Mouse (Mus musculus) testis, adult 2 months (tissue): ENCODE results near the gene B3gnt9. TPM values are rescaled to one million over a fixed set of nuclear protein-coding genes. Genes with fewer than 3 reads are reported as not detected.

Experiments used
- H3K27ac ChIP-seq: fragments of 200-500 bp; 2 replicates; pipeline ENCODE4 v1.5.1; 2012; ENCODE audit warnings: low read depth, low read length; ENCODE audit not compliant: control insufficient read depth, insufficient read depth
- H3K27me3 ChIP-seq: fragments of 200-500 bp; 2 replicates; pipeline ENCODE4 v1.6.1; 2012; ENCODE audit warnings: mild to moderate bottlenecking, low read length, moderate library complexity; ENCODE audit not compliant: control insufficient read depth, insufficient read depth
- H3K36me3 ChIP-seq: fragments of 200-500 bp; 2 replicates; pipeline ENCODE4 v1.6.1; 2012; ENCODE audit warnings: mild to moderate bottlenecking, low read length; ENCODE audit not compliant: control insufficient read depth, insufficient read depth
- H3K4me1 ChIP-seq: fragments of 200-500 bp; 2 replicates; pipeline ENCODE4 v1.6.1; 2012; ENCODE audit warnings: low read length; ENCODE audit not compliant: control insufficient read depth, insufficient read depth
- H3K4me3 ChIP-seq: fragments of 200-500 bp; 2 replicates; pipeline ENCODE4 v1.5.1; 2012; ENCODE audit warnings: low read depth, mild to moderate bottlenecking, low read length, moderate library complexity, mixed read lengths; ENCODE audit not compliant: control insufficient read depth
- CTCF ChIP-seq: fragments of 200-500 bp; IDR thresholded peaks from 2 replicates; pipeline ENCODE4 v1.5.1; 2012; ENCODE audit warnings: low read depth, mild to moderate bottlenecking, inconsistent platforms, low read length, moderate library complexity; ENCODE audit not compliant: control insufficient read depth, insufficient read depth, insufficient replicate concordance
- POLR2A ChIP-seq: fragments of 200-500 bp; IDR thresholded peaks from 2 replicates; pipeline ENCODE4 v1.6.1; 2012; ENCODE audit warnings: low read depth, mild to moderate bottlenecking, inconsistent platforms, low read length, moderate library complexity; ENCODE audit not compliant: control insufficient read depth
- polyA plus RNA-seq: library from polyadenylated mRNA; depleted of rRNA; stranded (reverse); fragments of >200 nt; gene quantifications from 2 replicates; pipeline ENCODE4 v1.2.3, GENCODE M21; 2012

Gene B3gnt9
- polyA plus RNA-seq, 1 experiment = 6.8 TPM

- no peak for TF ChIP-seq POLR2A
- no peak for TF ChIP-seq CTCF
- peaks cover 30% of the 10 kb centered on the region for H3K4me1 ChIP-seq
- H3K4me3 ChIP-seq = peak within 1 kb of the TSS; percentile 49
- no peaks in the 10 kb centered on the region for H3K36me3 ChIP-seq
- H3K27ac ChIP-seq = no peak within 1 kb of the TSS
- no peaks in the 10 kb centered on the region for H3K27me3 ChIP-seq
Measured at GRCm38 (mm10) chr8:105269461-105269947, 14.6 kb upstream of the B3gnt9 start, which contains the start of gene Hsf4. Gene Hsf4 (plus strand): TSS chr8:105269801.

- no peak overlapping the region for H3K27ac ChIP-seq
- H3K4me3 ChIP-seq = peak overlapping the region; percentile 49
- peaks cover 30% of the 10 kb centered on the region for H3K4me1 ChIP-seq
- H3K36me3 ChIP-seq = no peaks in the 10 kb centered on the region
- no peaks in the 10 kb centered on the region for H3K27me3 ChIP-seq
- TF ChIP-seq CTCF (no peak), POLR2A (no peak)
Measured at GRCm38 (mm10) chr8:105269075-105269458, 14.1 kb upstream of the B3gnt9 start.

GRCm38 (mm10) chr8:105268342-105269074 lies 13.6 kb upstream of the B3gnt9 start:
- H3K4me1 ChIP-seq = peaks cover 34% of the 10 kb centered on the region
- TF ChIP-seq POLR2A (no peak), CTCF (no peak)
- peak overlapping the region; percentile 49 for H3K4me3 ChIP-seq
- no peak overlapping the region for H3K27ac ChIP-seq
- no peaks in the 10 kb centered on the region for H3K36me3 ChIP-seq
- no peaks in the 10 kb centered on the region for H3K27me3 ChIP-seq

GRCm38 (mm10) chr8:105266775-105267174 lies 11.8 kb upstream of the B3gnt9 start:
- H3K4me1 ChIP-seq = peaks cover 34% of the 10 kb centered on the region
- no peak overlapping the region for H3K4me3 ChIP-seq
- H3K36me3 ChIP-seq = no peaks in the 10 kb centered on the region
- H3K27ac ChIP-seq = no peak overlapping the region
- no peak for TF ChIP-seq POLR2A
- TF ChIP-seq CTCF = no peak
- no peaks in the 10 kb centered on the region for H3K27me3 ChIP-seq

- Histone ChIP-seq H3K36me3 (no peaks in the 10 kb centered on the region), H3K4me3 (peak overlapping the region; percentile 6; the same call in 1 of the 2 replicates), H3K27me3 (no peaks in the 10 kb centered on the region), H3K4me1 (peaks cover 27% of the 10 kb centered on the region), H3K27ac (no peak overlapping the region)
- TF ChIP-seq CTCF (no peak), POLR2A (no peak)
Measured at GRCm38 (mm10) chr8:105265128-105265527, 10.2 kb upstream of the B3gnt9 start.

GRCm38 (mm10) chr8:105264024-105264982 lies 9.3 kb upstream of the B3gnt9 start, which contains the start of the genes Tradd and Fbxl8:
Gene Tradd (minus strand): TSS chr8:105264609.
Gene Fbxl8 (plus strand): TSS chr8:105264648.
- Histone ChIP-seq H3K4me1 (peaks cover 22% of the 10 kb centered on the region), H3K36me3 (no peaks in the 10 kb centered on the region), H3K4me3 (peak within 1 kb of the TSS; percentile 82), H3K27ac (no peak within 1 kb of the TSS), H3K27me3 (no peaks in the 10 kb centered on the region)
- no peak for TF ChIP-seq CTCF
